ENCODE assay signal across 8 mouse cellular contexts in genomic region chr16:10834911-10835587, GRCm38 (mm10). TPM values are rescaled to one million over a fixed set of nuclear protein-coding genes. Genes with fewer than 3 reads are reported as not detected.
A peak's percentile ranks its signal among the peaks of the same experiment; 100 is the strongest.
DNase-seq lines count a peak whose midpoint lies in the region; ATAC-seq and TF ChIP-seq lines count a peak whose summit lies in the region.

Gene Rmi2, plus strand, starts transcription at chr16:10835059.

- peak; percentile 92 for DNase-seq in CD4-positive helper T cell, adult 2 months (ENCODE audit: low read depth, low spot score)
- DNase-seq in brain, embryonic 14.5 days (ENCODE audit: low read depth), result peak; percentile 95
- DNase-seq in kidney, postnatal 0 days (ENCODE audit: low spot score), result peak; percentile 93
- DNase-seq in liver, adult 2 months (ENCODE audit: extremely low read depth, low read depth, low spot score), result peak; percentile 52
- DNase-seq in spleen, postnatal 36 days (ENCODE audit: low spot score in 2 of 2), result peak; percentile 85 to 86

- peak within 1 kb of the TSS; percentile 89 for H3K4me2 ChIP-seq in heart, embryonic 12.5 days
- H3K4me2 ChIP-seq in kidney, postnatal 0 days (ENCODE audit: low read length), result peak within 1 kb of the TSS; percentile 94

- no peaks in the 10 kb centered on the region for H3K9me3 ChIP-seq in heart, embryonic 12.5 days (replicated peaks)
- no peaks in the 10 kb centered on the region for H3K9me3 ChIP-seq in kidney, postnatal 0 days (replicated peaks; ENCODE audit: low read length)

- no peaks in the 10 kb centered on the region for H3K36me3 ChIP-seq in heart, embryonic 12.5 days
- H3K36me3 ChIP-seq in kidney, postnatal 0 days (ENCODE audit: insufficient read depth, low read length), result no peaks in the 10 kb centered on the region
- H3K36me3 ChIP-seq in liver, adult 2 months (ENCODE audit: control insufficient read depth, insufficient read depth, low read length), result no peaks in the 10 kb centered on the region

- no peaks in the 10 kb centered on the region for H3K27me3 ChIP-seq in heart, embryonic 12.5 days (replicated peaks)
- H3K27me3 ChIP-seq in kidney, postnatal 0 days (ENCODE audit: insufficient read depth, low read length), result no peaks in the 10 kb centered on the region
- H3K27me3 ChIP-seq in liver, adult 2 months (ENCODE audit: control insufficient read depth, insufficient read depth, low read length), result no peaks in the 10 kb centered on the region

- H3K9ac ChIP-seq in heart, embryonic 12.5 days, result peak within 1 kb of the TSS; percentile 91
- H3K9ac ChIP-seq in kidney, postnatal 0 days (ENCODE audit: low read depth, low read length), result peak within 1 kb of the TSS; percentile 76
- H3K9ac ChIP-seq in liver, adult 2 months (ENCODE audit: low read depth, low read length), result peak within 1 kb of the TSS; percentile 78

- TF ChIP-seq CTCF in brain, embryonic 14.5 days (IDR thresholded peaks at IDR 0.05; ENCODE audit: borderline replicate concordance, extremely low read depth, insufficient read depth, insufficient read length), result no peak
- TF ChIP-seq CTCF in kidney, postnatal 0 days (IDR thresholded peaks at IDR 0.05; ENCODE audit: low read depth), result no peak
- TF ChIP-seq CTCF in liver, adult 2 months (IDR thresholded peaks at IDR 0.05; ENCODE audit: low read depth, low read length), result no peak

- H3K4me1 ChIP-seq in heart, embryonic 12.5 days (replicated peaks), result peaks cover 43% of the 10 kb centered on the region
- peaks cover 6% of the 10 kb centered on the region; the same call in 1 of the 2 replicates for H3K4me1 ChIP-seq in kidney, postnatal 0 days (replicated peaks; ENCODE audit: insufficient read depth, low read length)
- peaks cover 5% of the 10 kb centered on the region; the same call in 1 of the 2 replicates for H3K4me1 ChIP-seq in liver, adult 2 months (ENCODE audit: control insufficient read depth, insufficient read depth, low read length)

- peak within 1 kb of the TSS; percentile 90 for H3K4me3 ChIP-seq in heart, embryonic 12.5 days
- peak within 1 kb of the TSS; percentile 72 for H3K4me3 ChIP-seq in kidney, postnatal 0 days (replicated peaks; ENCODE audit: low read depth, low read length)
- peak within 1 kb of the TSS; percentile 88 for H3K4me3 ChIP-seq in liver, adult 2 months (ENCODE audit: insufficient read depth, low read depth, low read length)

- peak; percentile 92 for ATAC-seq in erythroblast, adult 5-6 weeks (replicated peaks; ENCODE audit: low FRiP score, poor library complexity, severe bottlenecking)
- peak; percentile 92 for ATAC-seq in heart, embryonic 12.5 days (ENCODE audit: insufficient number of reproducible peaks, low FRiP score)
- peak; percentile 90 for ATAC-seq in kidney, postnatal 0 days (replicated peaks; ENCODE audit: low FRiP score, low read depth)
- peak; percentile 58 for ATAC-seq in monocyte, adult 5-6 weeks (replicated peaks; ENCODE audit: insufficient number of reproducible peaks, low FRiP score, low TSS enrichment, poor library complexity, severe bottlenecking)

- under 1% methylated on average over 68 of the region's 69 CpGs for WGBS in heart, embryonic 12.5 days
- WGBS in kidney, postnatal 0 days, result under 1% methylated on average over 56 of the region's 69 CpGs
- 1% methylated on average over 56 of the region's 69 CpGs for WGBS in liver, adult 2 months

- no peaks in the 10 kb centered on the region for H3K79me2 ChIP-seq in liver, adult 2 months (ENCODE audit: control insufficient read depth, insufficient read depth, low read length)

- TF ChIP-seq POLR2A in brain, embryonic 14.5 days (IDR thresholded peaks at IDR 0.05; ENCODE audit: borderline replicate concordance, extremely low read depth, insufficient read depth, insufficient read length, poor library complexity, severe bottlenecking), result 0 out of 2 replicates have a peak, but pooled peaks have one; percentile 29
- no peak for TF ChIP-seq POLR2A in liver, adult 2 months (IDR thresholded peaks at IDR 0.05; ENCODE audit: extremely low read depth, insufficient read depth, low read length)

- peak within 1 kb of the TSS; percentile 75 for H3K27ac ChIP-seq in heart, embryonic 12.5 days (ENCODE audit: poor library complexity, severe bottlenecking)
- H3K27ac ChIP-seq in kidney, postnatal 0 days, result peak within 1 kb of the TSS; percentile 77
- H3K27ac ChIP-seq in liver, adult 2 months (replicated peaks; ENCODE audit: insufficient read depth, low read depth, low read length), result no peak within 1 kb of the TSS

RNA-seq across cellular contexts. Expression of gene Rmi2, which starts in this region (rescaled TPM):
- polyA plus RNA-seq in brain, embryonic 14.5 days (2012; rRNA removed), result 2.3 and 3.0 TPM in 2 replicates
- total RNA-seq in erythroblast, adult 5-6 weeks (2015; ENCODE audit: low replicate concordance), result 0.96 and 3.8 TPM in 2 replicates
- total RNA-seq in erythroblast, adult 5-6 weeks (2017; ENCODE audit: low replicate concordance), result 1.3 and 2.1 TPM in 2 replicates
- polyA plus RNA-seq in heart, embryonic 12.5 days (2016; fragmentation: Nextera tagmentation; extraction: Ambion mirVana), result 3.9 and 5.0 TPM in 2 replicates
- 1.6 and 2.5 TPM in 2 replicates for polyA plus RNA-seq in kidney, postnatal 0 days (2015; fragmentation: Nextera tagmentation; extraction: Ambion mirVana)
- 0.09 and 0.34 TPM in 2 replicates for total RNA-seq in liver, adult 2 months (2014; rRNA removed)
- polyA plus RNA-seq in liver, adult 2 months (2012; rRNA removed), result 0.06 TPM in 1 of 2 replicates, not detected in the other
- total RNA-seq in monocyte, adult 5-6 weeks (2017), result 0.58 TPM in 1 of 3 replicates, not detected in the others

Comparison
In these comparisons a context has a peak if more than half of its experiments do, and no peak if none do; other contexts are left out.
1. Peak in DNase-seq, H3K4me3 ChIP-seq and H3K9ac ChIP-seq in liver, adult 2 months; RNA of the gene not detected or under 1 TPM.
2. Peak in ATAC-seq in monocyte, adult 5-6 weeks; RNA of the gene not detected or under 1 TPM.